Mouse (Mus musculus): ENCODE results near the gene Spem2.
A peak's percentile ranks its signal among the peaks of the same experiment; 100 is the strongest.

Spem2 gene

GRCm38 (mm10) chr11:69835326-69835965 is 17.2 kb upstream of the Spem2 start:
- no peak for DNase-seq (ENCODE audit: low spot score in 2 of 2)

GRCm38 (mm10) chr11:69834001-69834549 is 15.8 kb upstream of the Spem2 start:
- no peak for DNase-seq (ENCODE audit: low spot score in 2 of 2)

DNA sequence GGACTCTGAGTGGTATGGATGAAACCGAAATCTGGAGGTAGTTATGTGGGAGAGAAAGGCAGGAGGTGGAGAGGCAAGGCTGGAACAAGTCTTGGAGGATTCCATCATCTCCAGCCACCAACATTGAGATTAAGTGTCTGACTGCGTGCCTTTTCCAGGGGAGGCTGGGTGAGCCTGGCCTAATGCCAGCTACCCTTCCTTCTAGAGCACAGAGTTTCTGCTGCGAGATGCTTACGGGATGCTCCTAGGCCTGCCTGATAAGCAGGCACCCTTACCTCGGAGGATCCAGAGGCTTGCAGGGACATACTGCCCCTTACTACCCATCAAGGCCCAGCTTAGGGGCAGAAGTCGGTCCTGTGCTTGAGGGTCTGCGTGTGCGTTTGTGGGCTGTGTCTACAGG is 15.3 kb upstream of the Spem2 start:
- no peak for DNase-seq (ENCODE audit: low spot score in 2 of 2)

GRCm38 (mm10) chr11:69828832-69829231 is 10.6 kb upstream of the Spem2 start:
- DNase-seq (ENCODE audit: low spot score in 2 of 2) = no peak

DNA sequence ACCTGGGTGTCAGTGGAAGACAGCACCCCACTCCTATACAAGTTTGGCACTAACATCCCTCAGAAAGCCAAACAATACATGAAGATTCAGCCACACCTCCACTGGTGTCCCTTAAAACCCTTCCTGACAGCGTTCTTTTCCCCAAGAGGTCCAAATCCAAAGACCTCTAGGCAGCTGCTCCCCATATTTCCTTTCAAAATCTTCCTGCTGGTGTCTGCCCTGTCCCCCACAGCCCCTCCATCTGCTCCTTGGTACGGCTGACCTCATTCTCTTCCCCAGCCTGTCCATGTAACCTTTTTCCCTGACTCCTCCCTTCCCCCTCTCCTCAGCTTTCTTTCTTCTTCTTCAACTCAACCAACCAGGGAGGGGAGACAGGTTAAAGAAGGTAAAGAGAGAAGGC is 5.2 kb upstream of the Spem2 start:
- DNase-seq (ENCODE audit: low spot score in 2 of 2) = no peak

- DNase-seq (ENCODE audit: low spot score in 2 of 2) = no peak
These were observed 3.8 kb upstream of the Spem2 start, which contains the start of gene Spem1 for GRCm38 (mm10) chr11:69822080-69822479. TSS of gene Spem1 (minus strand) at chr11:69822180.

DNA sequence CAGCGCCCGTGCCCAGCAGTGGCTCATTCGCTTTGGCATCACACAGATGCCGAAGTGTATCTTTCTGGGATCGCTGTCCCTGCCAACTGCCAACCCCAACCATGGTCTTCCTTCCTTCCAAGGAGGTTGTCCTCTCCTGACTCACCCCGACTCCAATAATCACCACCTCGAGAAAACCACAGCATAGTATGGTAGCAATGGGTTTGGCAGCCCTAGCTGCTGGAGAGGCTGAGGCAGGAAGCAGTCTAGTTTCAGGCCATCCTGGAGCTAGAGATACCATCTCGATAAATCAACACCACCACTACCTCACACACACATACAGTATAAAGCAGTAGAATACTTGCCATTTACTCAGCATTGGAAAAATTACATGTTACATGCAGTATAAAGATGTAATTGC is 606 bp upstream of the Spem2 start:
- DNase-seq (ENCODE audit: low spot score in 2 of 2) = no peak

GRCm38 (mm10) chr11:69816520-69816919 is 1.7 kb downstream of the Spem2 start:
- no peak for DNase-seq (ENCODE audit: low spot score in 2 of 2)

- DNase-seq (ENCODE audit: low spot score in 2 of 2) = no peak
These were observed 3.1 kb downstream of the Spem2 start, which contains the start of gene Gm39566 for GRCm38 (mm10) chr11:69815155-69815554. TSS of gene Gm39566 (minus strand) at chr11:69815298.

DNA sequence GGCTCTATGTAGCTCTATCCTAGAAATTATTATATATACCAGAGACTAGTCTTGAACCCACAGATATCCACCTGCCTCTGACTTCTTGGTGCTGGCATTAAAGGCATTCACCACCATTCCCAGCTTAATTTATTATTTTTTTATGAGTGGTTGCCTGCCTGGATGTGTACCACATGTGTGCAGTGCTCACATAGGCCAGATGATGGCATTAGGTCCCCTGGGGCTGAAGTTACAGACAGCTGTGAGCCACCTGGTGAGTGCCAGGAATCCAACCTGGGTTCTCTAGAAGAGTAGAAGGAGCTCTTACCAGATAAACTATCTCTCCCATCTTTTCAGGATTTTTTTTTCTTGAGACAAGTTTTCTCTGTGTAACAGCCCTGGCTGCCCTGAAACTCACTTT is 8.0 kb downstream of the Spem2 start:
- no peak for DNase-seq (ENCODE audit: low spot score in 2 of 2)

DNA sequence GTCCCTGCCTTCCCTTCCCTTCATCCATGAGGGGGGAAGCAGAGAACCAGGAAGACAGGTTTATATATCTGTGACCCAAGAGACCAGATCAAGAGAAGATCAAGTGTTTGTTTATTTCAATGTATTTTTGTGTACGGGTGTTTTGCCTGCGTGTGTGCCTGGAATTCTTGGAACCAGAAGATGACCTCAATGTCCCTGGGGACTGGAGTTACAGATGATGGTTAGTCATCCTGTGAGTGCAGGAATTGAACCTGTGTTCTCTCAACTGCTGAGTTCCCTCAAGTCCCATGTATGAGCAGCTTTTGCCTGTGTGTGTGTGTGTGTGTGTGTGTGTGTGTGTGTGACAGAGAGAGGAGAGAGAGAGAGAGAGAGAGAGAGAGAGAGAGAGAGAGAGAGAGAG is 10.6 kb downstream of the Spem2 start:
- no peak for DNase-seq (ENCODE audit: low spot score in 2 of 2)

DNA sequence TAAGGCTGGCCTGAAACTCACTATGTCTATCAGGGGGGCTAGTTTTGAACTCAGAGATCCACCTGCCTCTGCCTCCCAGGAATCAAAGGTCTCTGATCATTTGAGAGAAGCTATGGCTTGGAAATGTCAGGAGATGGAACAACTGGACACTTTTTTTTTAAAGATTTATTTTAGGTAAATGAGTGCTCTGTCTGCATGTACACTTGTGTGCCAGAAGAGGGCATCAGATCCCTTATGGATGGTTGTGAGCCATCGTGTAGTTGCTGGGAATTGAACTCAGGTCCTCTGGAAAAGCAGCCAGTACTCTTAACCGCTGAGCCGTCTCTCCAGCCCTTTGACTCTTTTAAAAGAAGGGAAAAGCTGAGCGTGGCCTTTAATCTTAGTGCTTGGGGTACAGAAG is 11.9 kb downstream of the Spem2 start:
- DNase-seq (ENCODE audit: low spot score in 2 of 2) = no peak

- no peak for DNase-seq (ENCODE audit: low spot score in 2 of 2)
These were observed 13.0 kb downstream of the Spem2 start, which contains the start of gene Tmem102 for GRCm38 (mm10) chr11:69804972-69805909. TSS of gene Tmem102 (minus strand) at chr11:69805624.

- DNase-seq (ENCODE audit: low spot score in 2 of 2) = peak; percentile 39 to 45
These were observed 13.7 kb downstream of the Spem2 start for GRCm38 (mm10) chr11:69804652-69804940.

DNA sequence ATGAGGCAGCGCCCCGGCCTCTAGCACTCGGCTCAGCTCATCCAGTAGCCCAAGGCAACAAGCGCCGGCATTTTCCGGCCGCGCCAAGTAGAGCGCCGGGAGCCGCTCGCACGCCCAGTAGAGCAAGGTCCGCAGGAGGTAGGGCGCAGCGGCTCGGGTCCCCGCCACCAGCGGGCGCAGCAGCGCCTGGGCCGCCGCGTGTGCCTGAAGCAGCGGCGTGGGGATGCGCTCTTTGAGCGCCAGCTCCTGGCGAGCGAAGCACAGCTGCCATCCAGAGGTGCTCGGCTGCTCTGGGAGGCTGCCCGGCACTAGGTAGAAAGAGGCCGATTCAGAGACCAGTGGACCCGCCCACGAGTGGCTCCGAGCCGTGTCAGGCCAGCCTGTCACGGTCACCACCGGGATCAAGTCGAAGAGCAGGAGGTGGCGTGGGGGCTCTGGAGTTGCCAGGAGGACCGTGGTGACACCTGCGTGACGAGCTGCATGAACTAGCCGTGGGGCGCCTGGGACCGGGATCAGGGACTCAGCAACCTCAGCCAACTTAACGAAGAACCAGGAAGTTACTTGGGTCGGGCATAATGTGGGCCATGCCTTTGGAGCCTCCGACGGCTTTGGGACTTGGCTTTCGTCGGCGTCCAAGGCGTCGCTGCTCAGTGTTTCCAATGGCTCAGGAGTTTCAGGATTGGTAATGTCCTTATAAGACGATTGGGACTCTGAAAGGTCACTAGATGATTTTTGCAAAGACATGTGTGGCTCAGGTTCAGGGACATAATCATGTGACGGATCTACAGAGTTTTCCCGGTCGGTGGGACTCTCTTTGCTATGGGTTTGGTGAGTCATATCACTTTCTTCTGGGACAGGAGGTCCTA is 14.2 kb downstream of the Spem2 start:
- peak; percentile 74 to 78 for DNase-seq (ENCODE audit: low spot score in 2 of 2)

DNA sequence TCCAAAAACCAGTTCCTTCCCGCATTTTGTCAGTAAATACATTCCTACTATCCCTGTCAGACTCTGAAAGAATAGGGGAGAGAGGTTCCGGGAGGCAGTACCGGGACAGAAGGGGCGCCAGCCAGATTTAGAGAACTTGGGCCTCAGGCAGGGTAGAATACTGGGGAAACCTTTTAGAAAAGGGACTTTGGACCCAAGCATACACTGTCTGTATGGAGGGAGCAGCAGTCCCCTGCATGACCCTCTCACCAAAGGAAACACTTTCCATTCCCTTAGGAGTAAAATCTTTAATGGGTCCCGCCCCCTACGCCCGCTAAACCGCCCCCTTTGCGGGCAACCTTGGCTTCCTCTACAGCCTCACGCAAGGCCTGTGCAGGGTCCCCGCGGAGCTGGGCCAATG is 14.9 kb downstream of the Spem2 start:
- no peak for DNase-seq (ENCODE audit: low spot score in 2 of 2)

- DNase-seq (ENCODE audit: low spot score in 2 of 2) = peak; percentile 89
These were observed 15.6 kb downstream of the Spem2 start for GRCm38 (mm10) chr11:69802648-69803105.

GRCm38 (mm10) chr11:69801379-69801977 is 16.8 kb downstream of the Spem2 start, which contains the start of gene Fgf11:
TSS of gene Fgf11 (minus strand) at chr11:69801857.
- no peak for DNase-seq (ENCODE audit: low spot score in 2 of 2)

DNA sequence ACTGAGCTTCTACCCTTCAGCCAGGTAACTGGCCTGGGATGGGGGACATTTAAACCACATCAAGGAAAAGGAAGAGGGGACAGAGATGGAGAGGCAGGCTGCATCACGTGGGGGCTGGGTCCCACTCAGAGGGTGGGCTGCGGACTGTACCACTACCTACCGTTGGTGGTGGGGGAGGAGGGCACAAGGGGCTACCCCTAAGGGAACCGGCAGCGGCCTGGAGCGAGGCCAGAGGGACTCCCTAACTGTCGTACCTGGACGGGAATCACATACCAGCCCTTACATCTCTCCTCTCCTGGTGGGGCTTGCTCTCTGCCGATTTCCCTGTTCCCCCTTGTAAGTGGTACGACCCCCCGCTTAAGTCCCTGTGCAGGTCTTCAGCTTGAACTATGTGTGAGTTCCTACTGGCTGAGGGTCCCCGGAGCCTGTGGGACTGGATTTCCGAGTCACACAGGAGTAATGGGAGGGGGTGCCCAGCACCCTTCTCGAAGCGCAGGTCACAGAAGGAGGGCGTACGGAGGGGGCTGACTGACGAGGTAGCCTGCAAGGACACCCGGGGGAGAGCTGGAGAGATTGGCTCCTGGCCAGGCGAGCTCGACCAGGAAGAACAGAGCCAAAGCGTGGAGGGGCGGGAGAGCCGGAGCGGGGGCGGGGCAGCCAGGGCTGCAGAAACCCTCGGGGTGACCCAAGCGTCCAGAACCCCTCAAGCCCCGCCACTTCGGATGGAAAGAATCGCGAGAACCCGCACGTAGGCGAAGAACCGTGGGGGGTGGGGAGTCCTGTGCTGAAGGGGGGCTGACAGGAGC is 17.7 kb downstream of the Spem2 start:
- peak in 1 of 2 experiments; percentile 29 for DNase-seq (ENCODE audit: low spot score in 2 of 2)

DNA sequence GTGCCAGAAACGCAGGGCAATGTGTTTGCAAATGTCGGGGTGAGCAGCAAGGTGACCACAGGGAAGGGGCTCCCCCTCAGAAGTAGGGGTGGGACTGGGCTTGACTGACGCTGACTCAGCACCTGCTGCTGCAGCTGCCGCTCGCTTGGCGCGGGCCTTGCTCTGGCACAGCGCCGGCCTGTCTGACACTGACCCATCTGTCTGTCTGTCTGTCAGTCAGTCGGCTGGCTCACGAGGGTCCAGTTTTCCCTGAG is 18.2 kb downstream of the Spem2 start:
- DNase-seq (ENCODE audit: low spot score in 2 of 2) = no peak
